Mouse (Mus musculus) ZHBTc4 (cell line): ENCODE data around the gene Fbxo42.
"Not testable (repeated sequence)": the region's sequence is repeated elsewhere in the genome, so short reads cannot be mapped to it uniquely, and the experiment has no call there.

Source experiments
- DNase-seq: peaks from one replicate; pipeline ENCODE4 v3.0.0-alpha.2; 2011; ENCODE audit warnings: low read depth, low spot score

Gene Fbxo42

DNA sequence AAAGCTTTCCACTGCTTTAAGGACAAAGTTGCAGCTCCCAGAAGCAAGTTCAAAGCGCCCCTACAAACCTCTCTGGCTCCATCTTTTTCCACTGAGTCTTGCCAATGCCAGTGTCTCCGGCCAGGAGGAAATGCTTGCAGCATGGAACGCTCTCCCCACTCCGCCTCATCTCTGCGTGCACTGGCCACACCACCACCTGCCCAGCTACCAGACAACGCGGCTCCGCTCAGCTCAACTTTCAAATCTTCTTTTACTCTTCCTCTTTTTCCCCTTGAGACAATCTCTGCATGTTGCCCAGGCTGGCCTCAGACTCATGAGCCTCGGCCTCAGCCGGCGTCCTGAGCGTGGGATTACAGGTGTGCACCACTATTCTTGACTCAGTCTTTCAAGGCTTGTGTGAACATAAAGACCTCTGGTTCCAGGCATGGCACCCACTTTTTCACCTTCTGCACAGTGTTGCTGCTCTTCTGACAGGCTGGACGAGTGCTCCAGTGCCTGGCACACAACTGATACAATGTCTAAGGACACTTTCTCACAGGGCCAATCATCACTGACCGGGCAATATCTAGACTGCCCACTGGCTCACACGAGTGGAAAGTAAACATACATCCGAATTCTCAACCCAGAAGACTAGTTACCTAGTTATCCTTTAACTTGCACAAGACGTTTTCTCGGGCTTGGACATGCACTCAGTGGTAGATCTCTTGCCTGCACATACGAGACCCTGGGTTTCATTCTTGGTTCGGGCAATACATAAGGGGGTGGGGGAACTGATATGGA, 12.8 kb upstream of the Fbxo42 start:
- DNase-seq: no peak

DNA sequence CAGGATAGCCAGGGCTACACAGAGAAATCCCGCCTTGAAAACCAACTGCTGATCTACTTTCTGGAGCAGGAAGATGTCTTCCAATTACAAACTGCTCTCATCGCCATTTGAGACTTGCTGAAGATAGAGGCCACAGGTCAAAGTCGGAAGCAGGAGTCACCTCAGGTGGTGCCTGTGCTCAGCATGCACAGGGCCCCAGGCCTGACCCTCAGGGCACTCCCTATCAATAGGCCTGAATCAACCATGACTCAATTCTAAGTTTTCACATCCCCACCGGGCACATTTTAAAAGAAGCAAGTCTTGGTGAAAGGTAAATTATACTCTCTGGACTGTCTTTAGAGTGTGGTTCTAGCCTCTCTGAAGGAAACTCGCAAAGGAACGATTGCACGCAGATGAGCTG, 11.6 kb upstream of the Fbxo42 start:
- no peak for DNase-seq

GRCm38 (mm10) chr4:141137740-141138139, 10.0 kb upstream of the Fbxo42 start:
- not testable (repeated sequence) for DNase-seq

GRCm38 (mm10) chr4:141138425-141139115, 9.1 kb upstream of the Fbxo42 start:
- no peak for DNase-seq

GRCm38 (mm10) chr4:141139116-141139970, 8.4 kb upstream of the Fbxo42 start, which contains the start of gene Szrd1:
Szrd1 (minus strand) TSS chr4:141139775.
- DNase-seq: peak; percentile 100

GRCm38 (mm10) chr4:141140354-141140753, 7.4 kb upstream of the Fbxo42 start:
- not testable (repeated sequence) for DNase-seq

DNA sequence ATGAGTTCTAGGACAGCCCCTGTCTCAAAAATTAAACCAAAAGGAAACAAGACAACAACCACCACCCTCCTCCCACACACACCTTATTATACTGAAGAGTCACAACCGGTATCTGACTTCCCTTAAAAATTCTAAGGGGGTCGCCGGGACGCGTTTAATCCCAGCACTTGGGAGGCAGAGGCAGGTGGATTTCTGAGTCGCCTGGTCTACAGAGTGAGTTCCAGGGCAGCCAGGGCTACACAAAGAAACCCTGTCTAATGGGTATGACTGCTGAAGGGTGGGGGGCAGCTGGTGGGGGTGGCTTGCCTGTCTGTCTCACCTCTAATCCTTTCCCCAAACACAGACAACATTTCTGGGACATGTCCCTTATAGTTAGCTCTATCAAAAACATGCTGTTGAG, 6.7 kb upstream of the Fbxo42 start:
- no peak for DNase-seq

DNA sequence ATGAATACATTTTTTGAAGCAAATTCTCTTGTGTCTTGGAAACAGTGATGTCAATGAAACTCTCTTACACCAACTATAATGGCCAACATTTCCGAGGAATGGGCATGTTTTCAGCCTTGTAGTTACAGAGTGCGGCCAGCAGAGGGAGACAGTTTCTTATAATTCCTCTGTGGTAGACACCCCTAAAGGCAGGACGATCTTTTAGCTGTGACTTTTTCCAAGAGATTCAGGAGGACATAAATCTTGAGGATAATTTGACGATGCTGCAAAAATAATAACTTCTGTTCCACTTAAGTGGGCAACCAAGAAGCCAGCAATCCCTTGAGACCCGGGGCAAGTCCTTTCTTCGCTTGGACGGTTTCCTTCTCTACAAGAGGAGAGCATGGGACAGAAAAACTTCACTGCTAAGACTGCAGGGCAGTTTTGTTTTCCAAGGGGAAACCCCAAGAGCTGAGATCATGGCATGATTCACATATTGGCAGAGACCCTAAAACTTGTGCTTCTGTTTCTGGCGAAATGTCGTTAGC, 5.4 kb upstream of the Fbxo42 start:
- DNase-seq: peak; percentile 85

DNA sequence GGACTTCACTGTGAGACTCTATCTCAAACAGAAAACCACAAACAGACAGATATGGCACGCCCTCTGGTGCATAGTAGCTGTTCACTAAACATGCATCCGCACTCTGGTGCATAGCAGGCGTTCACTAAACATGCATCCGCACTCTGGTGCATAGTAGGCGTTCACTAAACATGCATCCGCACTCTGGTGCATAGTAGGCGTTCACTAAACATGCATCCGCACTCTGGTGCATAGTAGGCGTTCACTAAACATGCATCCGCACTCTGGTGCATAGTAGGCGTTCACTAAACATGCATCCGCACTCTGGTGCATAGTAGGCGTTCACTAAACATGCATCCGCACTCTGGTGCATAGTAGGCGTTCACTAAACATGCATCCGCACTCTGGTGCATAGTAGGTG, 2.6 kb upstream of the Fbxo42 start:
- DNase-seq: not testable (repeated sequence)

DNA sequence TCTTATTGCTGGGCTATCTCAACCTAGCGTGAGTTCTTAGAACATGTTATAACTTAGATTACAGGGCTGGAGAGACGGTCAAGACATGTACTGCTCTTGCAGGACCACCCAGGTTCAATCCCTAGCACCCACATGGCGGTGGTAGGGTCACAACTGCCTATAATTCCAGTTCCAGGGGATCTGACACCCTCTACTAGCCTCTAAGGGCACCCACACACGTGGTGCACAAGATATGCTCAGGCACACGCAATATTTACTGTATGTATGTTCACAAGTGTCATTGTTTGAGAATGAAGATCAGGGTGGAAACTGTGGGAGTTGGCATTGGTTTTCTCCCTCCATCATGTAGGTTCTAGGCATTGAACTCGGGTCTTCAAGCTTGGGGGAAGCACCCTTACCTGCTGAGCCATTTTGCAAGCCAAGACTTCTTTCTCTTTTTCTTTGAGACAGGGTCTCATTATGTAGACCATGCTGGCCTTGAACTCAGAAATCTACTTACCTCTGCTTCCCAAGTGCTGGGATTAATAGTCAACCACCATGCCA, 1.2 kb upstream of the Fbxo42 start:
- DNase-seq: no peak

DNA sequence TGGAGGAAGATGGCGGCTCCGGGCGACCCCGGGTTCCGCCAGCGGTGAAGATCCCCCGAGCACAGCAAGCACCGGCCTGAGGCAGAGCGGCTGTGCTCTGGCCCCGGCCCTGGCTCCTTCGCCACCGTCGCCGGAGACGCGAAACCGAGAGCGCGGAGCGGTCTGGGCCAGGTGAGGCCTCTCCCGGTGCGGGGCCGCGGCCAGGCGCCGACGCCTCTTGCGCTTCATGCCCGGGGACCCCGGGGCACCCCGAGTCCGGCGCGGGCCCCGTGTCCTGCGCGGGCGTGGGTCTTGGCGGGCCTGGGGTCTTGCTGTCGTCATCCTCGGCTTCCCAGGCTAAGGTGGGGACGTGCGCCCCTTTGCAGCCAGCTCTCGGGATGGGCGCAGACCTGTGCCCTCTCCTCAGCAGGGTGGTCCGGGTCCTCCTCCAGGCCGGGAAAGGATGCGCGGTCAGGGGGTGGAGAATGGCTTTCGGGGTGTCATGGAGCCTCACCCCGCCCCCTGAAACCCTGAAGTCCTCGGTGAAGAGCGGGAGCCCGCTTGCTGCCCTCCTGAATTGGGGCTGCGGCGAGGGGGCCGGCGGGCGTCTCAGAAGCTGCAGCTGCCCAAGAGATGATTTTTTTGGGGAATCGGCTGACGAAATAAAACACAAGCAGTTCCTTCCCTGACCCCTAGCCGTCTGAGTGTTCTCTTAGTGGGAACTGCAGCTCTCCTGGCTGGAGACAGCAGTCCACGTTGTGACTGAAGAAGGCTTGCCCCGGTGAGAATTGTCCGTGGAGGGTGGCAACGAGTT, 492 bp downstream of the Fbxo42 start:
- peak; percentile 44 for DNase-seq

- no peak for DNase-seq
These were observed 1.4 kb downstream of the Fbxo42 start for GRCm38 (mm10) chr4:141149116-141149515.

- DNase-seq: no peak
These were observed 9.8 kb downstream of the Fbxo42 start for GRCm38 (mm10) chr4:141157485-141157884.

DNA sequence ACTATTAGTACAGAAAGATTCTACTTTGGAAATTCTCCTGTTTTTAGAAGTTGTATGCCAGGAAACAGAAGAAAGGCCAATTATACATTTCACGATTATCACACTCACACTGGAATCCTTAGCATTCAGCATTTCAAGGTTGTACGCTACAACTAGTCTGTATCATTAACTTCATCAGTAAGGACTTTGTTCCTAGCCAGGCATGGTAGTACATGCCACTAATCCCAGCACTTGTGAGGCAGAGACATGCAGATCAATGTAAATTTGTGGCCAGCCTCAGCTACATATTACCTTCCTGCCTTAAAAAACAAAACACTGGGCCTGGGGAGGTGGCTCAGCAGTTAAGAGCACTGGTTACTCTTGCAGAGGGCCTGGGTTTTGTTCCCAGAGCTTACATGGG, 10.9 kb downstream of the Fbxo42 start:
- no peak for DNase-seq

GRCm38 (mm10) chr4:141159093-141159492, 11.4 kb downstream of the Fbxo42 start:
- peak; percentile 28 for DNase-seq

GRCm38 (mm10) chr4:141159666-141160065, 12.0 kb downstream of the Fbxo42 start:
- no peak for DNase-seq

GRCm38 (mm10) chr4:141160193-141160592, 12.5 kb downstream of the Fbxo42 start:
- no peak for DNase-seq

- DNase-seq: no peak
These were observed 14.0 kb downstream of the Fbxo42 start for GRCm38 (mm10) chr4:141161699-141162208.

GRCm38 (mm10) chr4:141163729-141164128, 16.0 kb downstream of the Fbxo42 start:
- no peak for DNase-seq

GRCm38 (mm10) chr4:141165744-141166292, 18.1 kb downstream of the Fbxo42 start:
- peak; percentile 95 for DNase-seq
